Mouse (Mus musculus): ENCODE measurements at regions not wholly inside any gene's neighbourhood (a gene's known extent, or its start where the extent isn't known, plus 50 kb on each side); places are given as distances from the start of the nearest gene placed in this dataset.

GRCm38 (mm10) chr6:84268111-84268510 is 259.7 kb downstream of the Dysf start:
- 90% methylated on average over 4 of the region's 4 CpGs for WGBS
- H3K27me3 ChIP-seq (ENCODE audit: insufficient read depth, low read length) = peaks cover 13% of the 10 kb centered on the region; the same call in 1 of the 2 replicates

GRCm38 (mm10) chr6:84267526-84267925 is 259.1 kb downstream of the Dysf start:
- Histone ChIP-seq H3K4me3 (replicated peaks; ENCODE audit: low read depth, low read length) (no peak overlapping the region), H3K4me1 (replicated peaks; ENCODE audit: insufficient read depth, low read length) (0 out of 2 replicates have a peak, but pooled peaks cover 9% of the 10 kb centered on the region), H3K4me2 (ENCODE audit: low read length) (no peak overlapping the region), H3K27me3 (ENCODE audit: insufficient read depth, low read length) (peaks cover 13% of the 10 kb centered on the region; the same call in 1 of the 2 replicates), H3K36me3 (ENCODE audit: insufficient read depth, low read length) (no peaks in the 10 kb centered on the region), H3K9ac (ENCODE audit: low read depth, low read length) (no peak overlapping the region), H3K9me3 (replicated peaks; ENCODE audit: low read length) (no peaks in the 10 kb centered on the region), H3K27ac (no peak overlapping the region)
- DNase-seq (ENCODE audit: low spot score) (no peak), ATAC-seq (replicated peaks; ENCODE audit: low FRiP score, low read depth) (no peak)
- WGBS = 65% methylated on average over 6 of the region's 6 CpGs
- no peak for TF ChIP-seq CTCF (IDR thresholded peaks at IDR 0.05; ENCODE audit: low read depth)

More at GRCm38 (mm10) chr6:84268111-84268510, 259.7 kb downstream of the Dysf start:
- DNase-seq (ENCODE audit: low spot score) (no peak), ATAC-seq (replicated peaks; ENCODE audit: low FRiP score, low read depth) (no peak)
- Histone ChIP-seq H3K4me2 (ENCODE audit: low read length) (no peak overlapping the region), H3K9me3 (replicated peaks; ENCODE audit: low read length) (no peaks in the 10 kb centered on the region), H3K27ac (no peak overlapping the region), H3K9ac (ENCODE audit: low read depth, low read length) (no peak overlapping the region), H3K36me3 (ENCODE audit: insufficient read depth, low read length) (no peaks in the 10 kb centered on the region), H3K4me1 (replicated peaks; ENCODE audit: insufficient read depth, low read length) (0 out of 2 replicates have a peak, but pooled peaks cover 9% of the 10 kb centered on the region), H3K4me3 (replicated peaks; ENCODE audit: low read depth, low read length) (no peak overlapping the region)
- no peak for TF ChIP-seq CTCF (IDR thresholded peaks at IDR 0.05; ENCODE audit: low read depth)

GRCm38 (mm10) chr6:84266736-84267135 is 258.3 kb downstream of the Dysf start:
- Histone ChIP-seq H3K4me1 (replicated peaks; ENCODE audit: insufficient read depth, low read length) (0 out of 2 replicates have a peak, but pooled peaks cover 9% of the 10 kb centered on the region), H3K9ac (ENCODE audit: low read depth, low read length) (no peak overlapping the region), H3K36me3 (ENCODE audit: insufficient read depth, low read length) (no peaks in the 10 kb centered on the region), H3K27me3 (ENCODE audit: insufficient read depth, low read length) (peaks cover 13% of the 10 kb centered on the region; the same call in 1 of the 2 replicates), H3K4me3 (replicated peaks; ENCODE audit: low read depth, low read length) (no peak overlapping the region), H3K9me3 (replicated peaks; ENCODE audit: low read length) (no peaks in the 10 kb centered on the region), H3K27ac (no peak overlapping the region), H3K4me2 (ENCODE audit: low read length) (no peak overlapping the region)
- peak; percentile 69 for DNase-seq (ENCODE audit: low spot score)
- ATAC-seq (replicated peaks; ENCODE audit: low FRiP score, low read depth) = no peak
- TF ChIP-seq CTCF (IDR thresholded peaks at IDR 0.05; ENCODE audit: low read depth) = no peak
- WGBS = 11% methylated on average over 13 of the region's 13 CpGs

GRCm38 (mm10) chr6:84264681-84265080 is 256.3 kb downstream of the Dysf start:
- 74% methylated on average over 4 of the region's 4 CpGs for WGBS
- H3K4me2 ChIP-seq (ENCODE audit: low read length) = no peak overlapping the region
- H3K27me3 ChIP-seq (ENCODE audit: insufficient read depth, low read length) = peaks cover 8% of the 10 kb centered on the region; the same call in 1 of the 2 replicates
- no peak overlapping the region for H3K27ac ChIP-seq
- ATAC-seq (replicated peaks; ENCODE audit: low FRiP score, low read depth) = no peak
- no peak for DNase-seq (ENCODE audit: low spot score)
- H3K36me3 ChIP-seq (ENCODE audit: insufficient read depth, low read length) = no peaks in the 10 kb centered on the region
- H3K9me3 ChIP-seq (replicated peaks; ENCODE audit: low read length) = no peaks in the 10 kb centered on the region
- no peak for TF ChIP-seq CTCF (IDR thresholded peaks at IDR 0.05; ENCODE audit: low read depth)
- H3K4me3 ChIP-seq (replicated peaks; ENCODE audit: low read depth, low read length) = no peak overlapping the region
- H3K9ac ChIP-seq (ENCODE audit: low read depth, low read length) = no peak overlapping the region
- H3K4me1 ChIP-seq (replicated peaks; ENCODE audit: insufficient read depth, low read length) = no peaks in the 10 kb centered on the region

GRCm38 (mm10) chr6:84263686-84264085 is 255.3 kb downstream of the Dysf start:
- H3K4me2 ChIP-seq (ENCODE audit: low read length) = no peak overlapping the region
- H3K4me3 ChIP-seq (replicated peaks; ENCODE audit: low read depth, low read length) = no peak overlapping the region
- no peak overlapping the region for H3K27ac ChIP-seq
- no peaks in the 10 kb centered on the region for H3K9me3 ChIP-seq (replicated peaks; ENCODE audit: low read length)
- 53% methylated on average over 2 of the region's 2 CpGs for WGBS
- H3K36me3 ChIP-seq (ENCODE audit: insufficient read depth, low read length) = no peaks in the 10 kb centered on the region
- no peak for DNase-seq (ENCODE audit: low spot score)
- H3K4me1 ChIP-seq (replicated peaks; ENCODE audit: insufficient read depth, low read length) = no peaks in the 10 kb centered on the region
- no peak for TF ChIP-seq CTCF (IDR thresholded peaks at IDR 0.05; ENCODE audit: low read depth)
- peaks cover 7% of the 10 kb centered on the region; the same call in 1 of the 2 replicates for H3K27me3 ChIP-seq (ENCODE audit: insufficient read depth, low read length)
- ATAC-seq (replicated peaks; ENCODE audit: low FRiP score, low read depth) = no peak
- no peak overlapping the region for H3K9ac ChIP-seq (ENCODE audit: low read depth, low read length)

GRCm38 (mm10) chr6:84262766-84263165 is 254.4 kb downstream of the Dysf start:
- TF ChIP-seq CTCF (IDR thresholded peaks at IDR 0.05; ENCODE audit: low read depth) = no peak
- no peak for DNase-seq (ENCODE audit: low spot score)
- Histone ChIP-seq H3K4me1 (replicated peaks; ENCODE audit: insufficient read depth, low read length) (no peaks in the 10 kb centered on the region), H3K27ac (no peak overlapping the region), H3K9ac (ENCODE audit: low read depth, low read length) (no peak overlapping the region), H3K36me3 (ENCODE audit: insufficient read depth, low read length) (no peaks in the 10 kb centered on the region), H3K9me3 (replicated peaks; ENCODE audit: low read length) (no peaks in the 10 kb centered on the region), H3K4me2 (ENCODE audit: low read length) (no peak overlapping the region), H3K4me3 (replicated peaks; ENCODE audit: low read depth, low read length) (no peak overlapping the region), H3K27me3 (ENCODE audit: insufficient read depth, low read length) (0 out of 2 replicates have a peak, but pooled peaks cover 1% of the 10 kb centered on the region)
- WGBS = 45% methylated on average over 6 of the region's 6 CpGs
- no peak for ATAC-seq (replicated peaks; ENCODE audit: low FRiP score, low read depth)

- peak; percentile 49; the same call in 1 of the 2 replicates for TF ChIP-seq CTCF (IDR thresholded peaks at IDR 0.05; ENCODE audit: low read depth)
- Histone ChIP-seq H3K27ac (no peak overlapping the region), H3K9me3 (replicated peaks; ENCODE audit: low read length) (no peaks in the 10 kb centered on the region), H3K4me1 (replicated peaks; ENCODE audit: insufficient read depth, low read length) (no peaks in the 10 kb centered on the region), H3K36me3 (ENCODE audit: insufficient read depth, low read length) (no peaks in the 10 kb centered on the region), H3K4me3 (replicated peaks; ENCODE audit: low read depth, low read length) (no peak overlapping the region), H3K4me2 (ENCODE audit: low read length) (no peak overlapping the region), H3K27me3 (ENCODE audit: insufficient read depth, low read length) (no peaks in the 10 kb centered on the region), H3K9ac (ENCODE audit: low read depth, low read length) (no peak overlapping the region)
- ATAC-seq (replicated peaks; ENCODE audit: low FRiP score, low read depth) (no peak), DNase-seq (ENCODE audit: low spot score) (no peak)
- WGBS = 90% methylated on average over 3 of the region's 3 CpGs
Observed at GRCm38 (mm10) chr6:84261483-84261882, 253.1 kb downstream of the Dysf start.

Data from kidney, postnatal 0 days (tissue).